Mouse (Mus musculus): ENCODE results near the gene Igdcc4. TPM values are rescaled to one million over a fixed set of nuclear protein-coding genes. Genes with fewer than 3 reads are reported as not detected.

The Igdcc4 gene
- polyA plus RNA-seq, 1 experiment from 2014 or later: 8.9 TPM

DNA sequence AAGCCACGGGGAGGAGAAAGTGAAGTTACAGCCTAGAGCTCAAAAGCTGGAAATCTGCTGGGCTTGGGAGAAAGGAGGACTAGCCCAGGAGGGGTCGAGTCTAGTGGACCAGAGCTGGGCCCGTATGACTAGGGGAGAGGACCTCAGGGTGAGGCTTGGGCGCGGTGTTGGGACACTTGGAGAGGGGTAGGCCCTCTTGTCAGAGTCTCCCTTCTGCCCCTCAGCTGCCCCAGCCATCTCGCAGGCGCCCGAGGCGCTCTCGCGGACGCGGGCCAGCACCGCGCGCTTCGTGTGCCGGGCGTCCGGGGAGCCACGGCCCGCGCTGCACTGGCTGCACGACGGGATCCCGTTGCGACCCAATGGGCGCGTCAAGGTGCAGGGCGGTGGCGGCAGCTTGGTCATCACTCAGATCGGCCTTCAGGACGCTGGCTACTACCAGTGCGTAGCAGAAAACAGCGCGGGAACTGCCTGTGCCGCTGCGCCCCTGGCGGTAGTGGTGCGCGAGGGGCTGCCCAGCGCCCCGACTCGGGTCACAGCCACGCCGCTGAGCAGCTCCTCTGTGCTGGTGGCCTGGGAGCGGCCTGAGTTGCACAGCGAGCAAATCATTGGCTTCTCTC, 22.4 kb downstream of the Igdcc4 start:
- Histone ChIP-seq H3K9ac (ENCODE audit: low read length) (peak overlapping the region; percentile 68), H3K9me3 (replicated peaks; ENCODE audit: control insufficient read depth, low read length) (no peaks in the 10 kb centered on the region), H3K27me3 (replicated peaks; ENCODE audit: control insufficient read depth, insufficient read depth, low read length) (no peaks in the 10 kb centered on the region), H3K4me1 (ENCODE audit: control insufficient read depth, insufficient read depth, low read length) (0 out of 2 replicates have a peak, but pooled peaks cover 6% of the 10 kb centered on the region), H3K27ac (ENCODE audit: low read depth, low read length) (no peak overlapping the region), H3K4me2 (ENCODE audit: low read length) (peak overlapping the region; percentile 84), H3K4me3 (ENCODE audit: low read depth, low read length) (peak overlapping the region; percentile 38), H3K36me3 (ENCODE audit: control insufficient read depth, insufficient read depth, low read length) (peaks cover 20% of the 10 kb centered on the region)
- 2% methylated on average over 35 of the region's 48 CpGs for WGBS
- ATAC-seq: peak; percentile 50
- peak; percentile 73 for DNase-seq (ENCODE audit: low spot score)

DNA sequence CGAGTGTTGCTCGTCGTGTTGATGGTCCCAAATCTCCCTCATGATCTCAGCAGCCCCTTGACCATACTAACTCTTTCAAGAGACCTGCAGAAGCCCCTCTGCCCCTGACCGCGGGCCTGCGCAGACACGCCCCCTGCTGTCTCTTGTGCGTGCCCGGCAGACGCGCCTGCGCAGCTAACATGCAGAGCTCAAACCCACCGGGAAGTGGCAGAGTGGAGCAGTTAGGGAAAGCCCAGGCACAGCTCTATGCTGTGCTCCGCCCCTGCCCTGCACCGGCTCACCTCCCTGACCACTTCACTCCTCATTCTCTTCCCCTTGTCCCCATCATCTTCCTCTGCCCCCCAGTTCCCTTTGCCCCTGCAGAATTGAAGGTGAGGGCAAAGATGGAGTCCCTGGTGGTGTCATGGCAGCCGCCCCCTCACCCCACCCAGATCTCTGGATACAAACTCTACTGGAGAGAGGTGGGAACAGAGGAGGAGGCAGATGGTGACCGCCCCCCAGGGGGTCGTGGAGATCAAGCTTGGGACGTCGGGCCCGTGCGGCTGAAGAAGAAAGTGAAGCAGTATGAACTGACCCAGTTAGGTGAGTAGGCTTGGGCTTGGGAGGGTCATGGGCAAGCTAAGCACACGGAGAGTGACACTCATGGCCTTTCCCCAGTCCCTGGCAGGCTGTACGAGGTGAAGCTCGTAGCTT, 27.0 kb downstream of the Igdcc4 start:
- Histone ChIP-seq H3K9ac (ENCODE audit: low read length) (no peak overlapping the region), H3K4me2 (ENCODE audit: low read length) (no peak overlapping the region), H3K27me3 (replicated peaks; ENCODE audit: control insufficient read depth, insufficient read depth, low read length) (no peaks in the 10 kb centered on the region), H3K9me3 (replicated peaks; ENCODE audit: control insufficient read depth, low read length) (no peaks in the 10 kb centered on the region), H3K4me3 (ENCODE audit: low read depth, low read length) (no peak overlapping the region), H3K36me3 (ENCODE audit: control insufficient read depth, insufficient read depth, low read length) (peaks cover 22% of the 10 kb centered on the region; the same call in 1 of the 2 replicates), H3K27ac (ENCODE audit: low read depth, low read length) (no peak overlapping the region), H3K4me1 (ENCODE audit: control insufficient read depth, insufficient read depth, low read length) (0 out of 2 replicates have a peak, but pooled peaks cover 6% of the 10 kb centered on the region)
- peak; percentile 62 for DNase-seq (ENCODE audit: low spot score)
- peak; percentile 57 for ATAC-seq
- WGBS: 12% methylated on average over 25 of the region's 25 CpGs

DNA sequence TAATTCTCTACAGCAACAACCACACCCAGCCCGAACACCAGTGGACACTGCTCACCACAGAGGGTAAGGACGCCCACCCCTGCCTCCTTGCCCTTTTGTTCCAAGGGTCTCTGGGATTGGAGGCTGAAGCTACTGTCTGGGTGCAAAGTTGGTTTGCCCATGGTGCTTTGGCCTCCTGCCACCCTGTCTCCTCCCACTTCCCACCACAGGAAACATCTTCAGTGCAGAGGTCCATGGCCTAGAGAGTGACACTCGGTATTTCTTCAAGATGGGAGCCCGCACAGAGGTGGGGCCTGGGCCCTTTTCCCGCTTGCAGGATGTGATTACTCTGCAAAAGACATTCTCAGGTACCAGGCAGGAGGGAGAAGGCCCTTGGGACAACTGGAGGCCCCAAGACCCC, 30.4 kb downstream of the Igdcc4 start:
- Histone ChIP-seq H3K27ac (ENCODE audit: low read depth, low read length) (no peak overlapping the region), H3K9me3 (replicated peaks; ENCODE audit: control insufficient read depth, low read length) (no peaks in the 10 kb centered on the region), H3K4me2 (ENCODE audit: low read length) (no peak overlapping the region), H3K27me3 (replicated peaks; ENCODE audit: control insufficient read depth, insufficient read depth, low read length) (no peaks in the 10 kb centered on the region), H3K36me3 (ENCODE audit: control insufficient read depth, insufficient read depth, low read length) (peaks cover 18% of the 10 kb centered on the region; the same call in 1 of the 2 replicates), H3K9ac (ENCODE audit: low read length) (no peak overlapping the region), H3K4me1 (ENCODE audit: control insufficient read depth, insufficient read depth, low read length) (no peaks in the 10 kb centered on the region), H3K4me3 (ENCODE audit: low read depth, low read length) (no peak overlapping the region)
- DNase-seq (ENCODE audit: low spot score) (no peak), ATAC-seq (no peak)
- WGBS: 80% methylated on average over 5 of the region's 5 CpGs

DNA sequence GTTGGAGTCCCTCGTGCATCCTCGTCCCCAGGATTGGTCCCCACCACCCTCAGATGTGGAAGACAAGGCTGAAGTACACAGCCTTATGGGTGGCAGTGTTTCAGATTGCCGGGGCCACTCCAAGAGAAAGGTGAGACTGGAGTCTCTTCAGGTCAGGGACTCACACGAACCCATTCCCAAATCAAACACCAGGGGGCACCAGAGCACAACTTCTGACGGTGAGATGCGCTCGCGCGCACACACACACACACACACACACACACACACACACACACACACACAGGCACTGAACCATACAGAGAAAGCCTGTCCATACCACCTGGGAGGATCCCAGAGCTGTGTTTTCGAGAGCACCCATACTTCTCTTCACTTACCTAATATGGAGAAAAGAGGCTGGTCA, 32.5 kb downstream of the Igdcc4 start:
- Histone ChIP-seq H3K4me3 (ENCODE audit: low read depth, low read length) (no peak overlapping the region), H3K27ac (ENCODE audit: low read depth, low read length) (no peak overlapping the region), H3K36me3 (ENCODE audit: control insufficient read depth, insufficient read depth, low read length) (peaks cover 12% of the 10 kb centered on the region; the same call in 1 of the 2 replicates), H3K4me1 (ENCODE audit: control insufficient read depth, insufficient read depth, low read length) (no peaks in the 10 kb centered on the region), H3K9ac (ENCODE audit: low read length) (no peak overlapping the region), H3K4me2 (ENCODE audit: low read length) (no peak overlapping the region), H3K27me3 (replicated peaks; ENCODE audit: control insufficient read depth, insufficient read depth, low read length) (no peaks in the 10 kb centered on the region), H3K9me3 (replicated peaks; ENCODE audit: control insufficient read depth, low read length) (no peaks in the 10 kb centered on the region)
- peak; percentile 86 for DNase-seq (ENCODE audit: low spot score)
- 5% methylated on average over 10 of the region's 10 CpGs for WGBS
- peak; percentile 82 for ATAC-seq

DNA sequence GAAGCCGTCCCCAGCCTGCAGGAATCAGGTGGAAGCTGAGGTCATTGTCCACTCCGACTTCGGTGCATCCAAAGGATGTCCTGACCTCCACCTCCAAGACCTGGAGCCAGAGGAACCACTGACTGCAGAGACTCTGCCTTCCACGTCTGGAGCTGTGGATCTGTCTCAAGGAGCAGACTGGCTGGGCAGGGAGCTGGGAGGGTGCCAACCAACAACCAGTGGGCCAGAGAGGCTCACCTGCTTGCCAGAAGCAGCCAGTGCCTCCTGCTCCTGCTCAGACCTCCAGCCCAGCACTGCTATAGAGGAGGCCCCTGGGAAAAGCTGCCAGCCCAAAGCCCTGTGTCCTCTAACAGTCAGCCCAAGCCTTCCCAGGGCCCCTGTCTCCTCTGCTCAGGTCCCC, 33.8 kb downstream of the Igdcc4 start:
- 72% methylated on average over 4 of the region's 4 CpGs for WGBS
- no peak overlapping the region for H3K9ac ChIP-seq (ENCODE audit: low read length)

DNA sequence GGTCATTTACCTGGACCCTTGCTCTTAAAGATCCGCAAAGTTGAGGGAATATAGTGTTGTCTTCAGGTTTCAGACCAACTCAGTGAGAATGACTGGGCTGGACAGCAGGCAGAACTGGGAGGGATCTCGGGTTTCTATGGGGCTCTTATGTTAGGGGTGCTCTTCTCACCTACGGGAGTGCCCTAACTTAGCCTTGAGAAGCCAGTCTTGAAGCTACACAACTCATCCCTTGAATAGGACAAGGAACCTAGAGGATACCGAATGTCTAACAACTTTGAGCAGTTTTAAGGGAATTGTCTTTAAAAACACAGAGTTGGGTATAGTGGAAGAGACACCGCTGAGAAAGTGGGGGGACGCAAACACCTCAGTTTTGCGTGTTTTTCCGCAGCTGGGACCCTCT, 39.2 kb downstream of the Igdcc4 start:
- Histone ChIP-seq H3K4me1 (ENCODE audit: control insufficient read depth, insufficient read depth, low read length) (peaks cover 20% of the 10 kb centered on the region), H3K27ac (ENCODE audit: low read depth, low read length) (peak overlapping the region; percentile 97), H3K4me3 (ENCODE audit: low read depth, low read length) (peak overlapping the region; percentile 91), H3K27me3 (replicated peaks; ENCODE audit: control insufficient read depth, insufficient read depth, low read length) (no peaks in the 10 kb centered on the region), H3K4me2 (ENCODE audit: low read length) (peak overlapping the region; percentile 87), H3K9ac (ENCODE audit: low read length) (peak overlapping the region; percentile 96), H3K9me3 (replicated peaks; ENCODE audit: control insufficient read depth, low read length) (no peaks in the 10 kb centered on the region), H3K36me3 (ENCODE audit: control insufficient read depth, insufficient read depth, low read length) (peaks cover 17% of the 10 kb centered on the region)
- ATAC-seq (0 out of 2 replicates have a peak, but pooled peaks have one; percentile 2), DNase-seq (ENCODE audit: low spot score) (no peak)
- 4% methylated on average over 8 of the region's 8 CpGs for WGBS

More for the DNA sequence above, 33.8 kb downstream of the Igdcc4 start:
- Histone ChIP-seq H3K4me2 (ENCODE audit: low read length) (no peak overlapping the region), H3K4me3 (ENCODE audit: low read depth, low read length) (no peak overlapping the region), H3K9me3 (replicated peaks; ENCODE audit: control insufficient read depth, low read length) (no peaks in the 10 kb centered on the region), H3K27ac (ENCODE audit: low read depth, low read length) (no peak overlapping the region), H3K27me3 (replicated peaks; ENCODE audit: control insufficient read depth, insufficient read depth, low read length) (no peaks in the 10 kb centered on the region), H3K36me3 (ENCODE audit: control insufficient read depth, insufficient read depth, low read length) (peaks cover 9% of the 10 kb centered on the region; the same call in 1 of the 2 replicates), H3K4me1 (ENCODE audit: control insufficient read depth, insufficient read depth, low read length) (no peaks in the 10 kb centered on the region)
- ATAC-seq (no peak), DNase-seq (ENCODE audit: low spot score) (no peak)

DNA sequence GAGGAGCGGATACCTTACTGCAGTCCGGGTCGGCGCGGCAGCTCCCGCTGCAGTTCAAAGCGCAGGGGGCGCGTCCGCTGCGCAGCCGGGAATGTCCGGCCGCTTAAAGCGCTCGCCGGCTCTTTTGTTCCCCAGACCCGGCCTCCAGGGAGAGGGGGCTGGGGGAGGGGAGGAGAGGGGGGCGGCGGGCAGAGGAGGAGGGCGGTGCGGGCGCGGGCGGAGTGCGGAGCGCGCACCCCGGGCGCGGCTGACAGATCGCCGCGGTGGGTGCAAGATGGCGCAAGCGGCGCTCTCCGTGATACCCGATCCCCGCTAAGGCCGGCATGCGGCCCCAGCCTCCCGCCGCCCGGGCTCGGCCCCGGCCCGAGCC, 39.6 kb downstream of the Igdcc4 start, which contains the start of gene Igdcc3:
Gene Igdcc3, plus strand, starts transcription at position 254 of the 370 bp plus-strand sequence.
- peak within 1 kb of the TSS; percentile 97 for H3K27ac ChIP-seq (ENCODE audit: low read depth, low read length)
- 0% methylated on average over 18 of the region's 48 CpGs for WGBS
- ATAC-seq: peak; percentile 86
- peak within 1 kb of the TSS; percentile 96 for H3K9ac ChIP-seq (ENCODE audit: low read length)
- peaks cover 19% of the 10 kb centered on the region for H3K36me3 ChIP-seq (ENCODE audit: control insufficient read depth, insufficient read depth, low read length)
- peaks cover 23% of the 10 kb centered on the region for H3K4me1 ChIP-seq (ENCODE audit: control insufficient read depth, insufficient read depth, low read length)
- peak within 1 kb of the TSS; percentile 87 for H3K4me2 ChIP-seq (ENCODE audit: low read length)
- no peaks in the 10 kb centered on the region for H3K27me3 ChIP-seq (replicated peaks; ENCODE audit: control insufficient read depth, insufficient read depth, low read length)
- no peaks in the 10 kb centered on the region for H3K9me3 ChIP-seq (replicated peaks; ENCODE audit: control insufficient read depth, low read length)
- H3K4me3 ChIP-seq (ENCODE audit: low read depth, low read length): peak within 1 kb of the TSS; percentile 91
- DNase-seq (ENCODE audit: low spot score): peak; percentile 83

DNA sequence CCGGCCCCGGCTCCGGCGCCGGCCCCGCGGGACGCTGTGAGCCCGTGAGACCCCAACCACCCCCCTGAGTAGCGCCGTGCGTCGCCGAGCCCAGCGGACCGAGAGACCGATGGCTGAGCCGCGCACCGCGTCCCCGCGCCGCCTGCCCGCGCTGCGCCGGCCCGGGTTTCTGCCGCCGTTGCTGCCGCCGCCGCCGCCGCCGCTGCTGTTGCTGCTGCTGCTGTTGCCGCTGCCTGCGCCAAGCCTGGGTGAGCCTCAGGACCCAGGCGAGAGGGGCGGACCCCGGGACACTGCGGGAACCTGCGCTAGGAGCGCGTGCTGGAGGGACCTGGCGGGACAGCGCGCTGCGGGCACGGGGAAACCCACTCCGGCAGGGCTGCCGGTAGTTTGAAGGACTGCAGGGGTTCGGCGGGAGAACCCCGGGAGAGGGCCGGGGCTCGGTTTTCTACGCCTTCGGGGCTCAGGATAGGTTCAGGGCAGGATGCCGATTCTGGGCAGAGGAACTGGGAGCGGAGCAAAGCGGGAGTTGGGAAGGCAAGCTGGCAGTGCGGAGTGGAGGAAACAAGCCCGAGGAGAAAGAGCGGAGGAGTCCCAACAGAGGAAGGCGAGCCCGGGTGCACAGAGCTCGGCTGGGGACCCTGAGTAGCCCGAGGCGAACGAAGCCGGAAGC, 40.2 kb downstream of the Igdcc4 start:
- WGBS: 0% methylated on average over 43 of the region's 73 CpGs
- Histone ChIP-seq H3K4me1 (ENCODE audit: control insufficient read depth, insufficient read depth, low read length) (peaks cover 28% of the 10 kb centered on the region), H3K4me3 (ENCODE audit: low read depth, low read length) (peak overlapping the region; percentile 91), H3K9me3 (replicated peaks; ENCODE audit: control insufficient read depth, low read length) (no peaks in the 10 kb centered on the region), H3K4me2 (ENCODE audit: low read length) (peak overlapping the region; percentile 87), H3K27ac (ENCODE audit: low read depth, low read length) (peak overlapping the region; percentile 97), H3K27me3 (replicated peaks; ENCODE audit: control insufficient read depth, insufficient read depth, low read length) (no peaks in the 10 kb centered on the region), H3K36me3 (ENCODE audit: control insufficient read depth, insufficient read depth, low read length) (peaks cover 21% of the 10 kb centered on the region), H3K9ac (ENCODE audit: low read length) (peak overlapping the region; percentile 96)
- ATAC-seq: peak; percentile 73
- DNase-seq (ENCODE audit: low spot score): peak; percentile 68

Measured in forebrain, embryonic 14.5 days (tissue).